Mouse (Mus musculus): ENCODE data around the gene Lipc. TPM values are rescaled to one million over a fixed set of nuclear protein-coding genes. Genes with fewer than 3 reads are reported as not detected.

Gene Lipc
- polyA plus RNA-seq, 1 experiment from 2014 or later: not detected

DNA sequence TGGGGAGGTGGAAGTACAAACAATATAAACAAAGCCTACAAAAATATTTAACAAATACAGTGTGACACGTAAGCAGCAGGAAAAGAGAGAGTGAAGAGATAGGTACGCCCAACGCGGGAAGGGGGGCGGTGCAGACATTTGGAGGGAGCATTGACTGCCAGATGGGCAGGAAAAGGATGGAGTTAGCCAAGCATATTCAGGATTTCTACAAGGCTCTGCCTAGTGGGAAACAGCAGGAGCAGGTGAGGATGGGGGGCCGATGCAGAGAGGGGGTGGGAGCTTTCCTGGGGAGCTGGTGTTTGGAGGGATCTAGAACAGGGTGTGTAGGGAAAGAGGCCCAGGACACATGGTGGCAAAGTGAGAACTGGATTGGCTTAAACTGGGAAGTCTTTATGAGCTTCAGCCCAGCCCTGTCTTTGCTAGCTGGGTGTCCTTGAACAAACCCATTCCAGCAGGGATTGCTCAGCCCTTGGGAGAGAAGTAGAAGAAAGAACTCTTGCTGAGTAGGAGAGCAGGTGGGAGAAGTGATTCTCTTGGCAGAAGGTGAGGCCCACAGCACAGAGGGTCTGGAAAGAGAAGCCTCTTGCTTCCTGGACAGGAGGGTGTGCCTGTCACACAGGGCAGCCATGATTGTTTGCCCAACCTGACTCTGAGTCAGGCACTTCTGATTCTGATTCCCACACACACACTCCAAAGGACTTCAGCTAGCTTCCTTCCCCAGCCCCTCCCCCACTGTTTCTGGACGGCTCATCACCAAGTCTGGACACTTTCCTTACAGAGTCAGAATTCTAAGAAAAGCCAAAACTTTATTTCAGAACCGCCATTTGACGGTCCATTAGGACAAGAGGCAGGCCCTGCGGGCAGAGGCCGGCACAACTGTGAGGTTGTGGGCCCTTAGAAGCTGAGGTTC, 49.0 kb downstream of the Lipc start:
- H3K36me3 ChIP-seq: no peaks in the 10 kb centered on the region
- no peaks in the 10 kb centered on the region for H3K9me3 ChIP-seq
- H3K27ac ChIP-seq: no peak overlapping the region
- H3K27me3 ChIP-seq: no peaks in the 10 kb centered on the region
- H3K4me3 ChIP-seq (replicated peaks): no peak overlapping the region
- H3K9ac ChIP-seq (replicated peaks): no peak overlapping the region
- no peak for ATAC-seq
- H3K4me1 ChIP-seq (replicated peaks): no peaks in the 10 kb centered on the region
- WGBS: 92% methylated on average over 11 of the region's 11 CpGs
- no peak overlapping the region for H3K4me2 ChIP-seq (replicated peaks)

DNA sequence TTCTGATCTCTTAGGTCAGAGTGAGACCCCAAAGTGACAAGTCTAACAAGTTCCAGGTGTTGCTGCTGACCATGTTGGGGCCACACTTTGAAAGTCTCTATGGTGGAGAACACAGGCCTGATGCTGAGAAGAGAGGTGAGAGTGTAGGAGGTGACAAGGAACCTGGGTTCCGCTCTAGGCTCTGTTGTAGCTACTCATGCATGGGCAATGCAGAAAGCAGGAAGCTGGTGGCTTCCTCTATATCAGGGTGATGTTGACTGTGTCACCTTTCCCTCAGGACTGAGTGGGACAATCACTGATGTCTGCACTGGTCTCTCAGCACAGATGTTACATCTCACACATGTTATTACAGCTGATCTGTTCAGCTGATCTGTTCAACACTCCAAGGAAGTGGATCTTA, 57.8 kb downstream of the Lipc start:
- ATAC-seq: no peak
- Histone ChIP-seq H3K9ac (replicated peaks) (no peak overlapping the region), H3K27ac (no peak overlapping the region), H3K9me3 (no peaks in the 10 kb centered on the region), H3K36me3 (no peaks in the 10 kb centered on the region), H3K4me1 (replicated peaks) (no peaks in the 10 kb centered on the region), H3K27me3 (no peaks in the 10 kb centered on the region), H3K4me3 (replicated peaks) (no peak overlapping the region), H3K4me2 (replicated peaks) (no peak overlapping the region)
- WGBS: 96% methylated on average over 1 of the region's 1 CpGs

GRCm38 (mm10) chr9:70893526-70893925, 58.5 kb downstream of the Lipc start:
- ATAC-seq: no peak
- H3K27ac ChIP-seq: no peak overlapping the region
- H3K36me3 ChIP-seq: no peaks in the 10 kb centered on the region
- 80% methylated on average over 3 of the region's 3 CpGs for WGBS
- no peak overlapping the region for H3K4me2 ChIP-seq (replicated peaks)
- H3K9me3 ChIP-seq: no peaks in the 10 kb centered on the region
- H3K27me3 ChIP-seq: no peaks in the 10 kb centered on the region
- H3K4me1 ChIP-seq (replicated peaks): no peaks in the 10 kb centered on the region
- H3K9ac ChIP-seq (replicated peaks): no peak overlapping the region
- no peak overlapping the region for H3K4me3 ChIP-seq (replicated peaks)

- no peak for ATAC-seq
- Histone ChIP-seq H3K27ac (no peak overlapping the region), H3K4me2 (replicated peaks) (no peak overlapping the region), H3K4me1 (replicated peaks) (no peaks in the 10 kb centered on the region), H3K9ac (replicated peaks) (no peak overlapping the region), H3K27me3 (no peaks in the 10 kb centered on the region), H3K9me3 (no peaks in the 10 kb centered on the region), H3K4me3 (replicated peaks) (no peak overlapping the region), H3K36me3 (no peaks in the 10 kb centered on the region)
- WGBS: 89% methylated on average over 5 of the region's 5 CpGs
These were observed 59.4 kb downstream of the Lipc start for GRCm38 (mm10) chr9:70892627-70893026.

- H3K9me3 ChIP-seq: no peaks in the 10 kb centered on the region
- 86% methylated on average over 8 of the region's 8 CpGs for WGBS
- H3K4me2 ChIP-seq (replicated peaks): no peak overlapping the region
- no peaks in the 10 kb centered on the region for H3K4me1 ChIP-seq (replicated peaks)
- no peak overlapping the region for H3K27ac ChIP-seq
- ATAC-seq: no peak
- no peaks in the 10 kb centered on the region for H3K36me3 ChIP-seq
- no peak overlapping the region for H3K4me3 ChIP-seq (replicated peaks)
- H3K9ac ChIP-seq (replicated peaks): no peak overlapping the region
- no peaks in the 10 kb centered on the region for H3K27me3 ChIP-seq
These were observed 60.4 kb downstream of the Lipc start for GRCm38 (mm10) chr9:70891431-70892133.

- no peaks in the 10 kb centered on the region for H3K4me1 ChIP-seq (replicated peaks)
- no peaks in the 10 kb centered on the region for H3K9me3 ChIP-seq
- H3K4me3 ChIP-seq (replicated peaks): no peak overlapping the region
- no peak overlapping the region for H3K4me2 ChIP-seq (replicated peaks)
- H3K36me3 ChIP-seq: no peaks in the 10 kb centered on the region
- H3K27me3 ChIP-seq: no peaks in the 10 kb centered on the region
- H3K27ac ChIP-seq: no peak overlapping the region
- H3K9ac ChIP-seq (replicated peaks): no peak overlapping the region
- 86% methylated on average over 7 of the region's 7 CpGs for WGBS
- no peak for ATAC-seq
These were observed 61.3 kb downstream of the Lipc start for GRCm38 (mm10) chr9:70890736-70891135.

- 88% methylated on average over 4 of the region's 4 CpGs for WGBS
These were observed 63.1 kb downstream of the Lipc start for GRCm38 (mm10) chr9:70888969-70889368.

DNA sequence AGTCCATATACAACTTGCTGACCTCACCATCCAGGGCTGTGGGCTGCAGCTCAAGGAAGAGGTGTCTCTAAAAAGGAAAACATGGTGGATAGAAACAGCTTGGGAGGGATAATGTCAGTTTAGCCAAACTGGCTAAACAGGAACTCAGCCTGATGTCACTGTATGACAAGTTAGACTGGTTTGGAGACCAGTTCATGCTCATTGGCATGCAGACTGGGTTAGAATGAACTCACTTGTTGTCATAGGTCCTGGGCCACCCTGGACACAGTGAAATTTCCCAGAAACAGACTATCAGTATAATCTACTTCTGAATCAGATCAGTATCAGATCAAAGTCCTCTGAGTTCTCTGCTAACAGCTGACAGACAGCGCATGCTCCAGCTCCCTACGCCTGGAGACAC, 63.5 kb downstream of the Lipc start:
- H3K4me1 ChIP-seq (replicated peaks): no peaks in the 10 kb centered on the region
- H3K4me3 ChIP-seq (replicated peaks): no peak overlapping the region
- H3K9me3 ChIP-seq: no peaks in the 10 kb centered on the region
- whole genome bisulfite sequencing: 96% methylated on average over 2 of the region's 2 CpGs
- no peaks in the 10 kb centered on the region for H3K36me3 ChIP-seq
- H3K27ac ChIP-seq: no peak overlapping the region
- no peak for ATAC-seq
- H3K9ac ChIP-seq (replicated peaks): no peak overlapping the region
- H3K27me3 ChIP-seq: no peaks in the 10 kb centered on the region
- H3K4me2 ChIP-seq (replicated peaks): no peak overlapping the region

More at GRCm38 (mm10) chr9:70888969-70889368, 63.1 kb downstream of the Lipc start:
- H3K4me2 ChIP-seq (replicated peaks): no peak overlapping the region
- H3K4me1 ChIP-seq (replicated peaks): no peaks in the 10 kb centered on the region
- no peaks in the 10 kb centered on the region for H3K27me3 ChIP-seq
- H3K4me3 ChIP-seq (replicated peaks): no peak overlapping the region
- no peak for ATAC-seq
- H3K9me3 ChIP-seq: no peaks in the 10 kb centered on the region
- H3K27ac ChIP-seq: no peak overlapping the region
- H3K9ac ChIP-seq (replicated peaks): no peak overlapping the region
- no peaks in the 10 kb centered on the region for H3K36me3 ChIP-seq

DNA sequence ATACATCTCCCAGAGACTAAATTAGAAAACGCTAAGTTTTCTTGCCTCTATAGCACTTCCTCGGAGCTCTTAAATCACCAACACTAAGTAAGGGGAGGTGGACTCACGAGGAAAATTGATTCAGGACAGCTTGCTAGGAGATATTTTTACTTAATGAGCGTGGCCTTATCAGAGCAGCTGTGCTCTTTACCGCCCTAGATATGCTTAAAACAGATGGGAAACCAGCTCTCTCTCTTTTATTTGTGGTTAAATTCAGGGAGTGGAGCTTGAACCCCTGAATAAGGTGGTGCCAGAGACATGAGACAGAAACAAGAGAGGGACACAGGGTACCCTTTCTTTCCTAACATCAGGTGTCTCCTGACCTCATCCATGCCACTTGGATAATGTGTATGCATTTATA, 70.0 kb downstream of the Lipc start:
- no peaks in the 10 kb centered on the region for H3K36me3 ChIP-seq
- 75% methylated on average over 5 of the region's 5 CpGs for WGBS
- no peak overlapping the region for H3K9ac ChIP-seq (replicated peaks)
- no peak overlapping the region for H3K27ac ChIP-seq
- H3K4me3 ChIP-seq (replicated peaks): no peak overlapping the region
- no peaks in the 10 kb centered on the region for H3K9me3 ChIP-seq
- no peaks in the 10 kb centered on the region for H3K4me1 ChIP-seq (replicated peaks)
- H3K4me2 ChIP-seq (replicated peaks): no peak overlapping the region
- no peaks in the 10 kb centered on the region for H3K27me3 ChIP-seq
- no peak for ATAC-seq

- no peak overlapping the region for H3K4me2 ChIP-seq (replicated peaks)
- H3K9me3 ChIP-seq: no peaks in the 10 kb centered on the region
- no peak for ATAC-seq
- no peaks in the 10 kb centered on the region for H3K27me3 ChIP-seq
- no peaks in the 10 kb centered on the region for H3K4me1 ChIP-seq (replicated peaks)
- H3K27ac ChIP-seq: no peak overlapping the region
- H3K36me3 ChIP-seq: no peaks in the 10 kb centered on the region
- H3K9ac ChIP-seq (replicated peaks): no peak overlapping the region
- H3K4me3 ChIP-seq (replicated peaks): no peak overlapping the region
These were observed 73.2 kb downstream of the Lipc start for GRCm38 (mm10) chr9:70878823-70879222.

- Histone ChIP-seq H3K27me3 (no peaks in the 10 kb centered on the region), H3K36me3 (no peaks in the 10 kb centered on the region), H3K4me3 (replicated peaks) (no peak overlapping the region), H3K9ac (replicated peaks) (no peak overlapping the region), H3K4me1 (replicated peaks) (no peaks in the 10 kb centered on the region), H3K27ac (no peak overlapping the region), H3K9me3 (no peaks in the 10 kb centered on the region), H3K4me2 (replicated peaks) (no peak overlapping the region)
- 91% methylated on average over 5 of the region's 5 CpGs for WGBS
- ATAC-seq: no peak
These were observed 73.9 kb downstream of the Lipc start for GRCm38 (mm10) chr9:70878157-70878556.

- Histone ChIP-seq H3K4me2 (replicated peaks) (no peak overlapping the region), H3K9me3 (no peaks in the 10 kb centered on the region), H3K4me3 (replicated peaks) (no peak overlapping the region), H3K27me3 (no peaks in the 10 kb centered on the region), H3K4me1 (replicated peaks) (no peaks in the 10 kb centered on the region), H3K27ac (no peak overlapping the region), H3K36me3 (no peaks in the 10 kb centered on the region), H3K9ac (replicated peaks) (no peak overlapping the region)
- ATAC-seq: no peak
- 55% methylated on average over 4 of the region's 4 CpGs for WGBS
These were observed 76.5 kb downstream of the Lipc start for GRCm38 (mm10) chr9:70875490-70875889.

Measured in midbrain, embryonic 13.5 days (tissue).